27 mouse cellular contexts compared by ENCODE assay signal in the genomic region with DNA sequence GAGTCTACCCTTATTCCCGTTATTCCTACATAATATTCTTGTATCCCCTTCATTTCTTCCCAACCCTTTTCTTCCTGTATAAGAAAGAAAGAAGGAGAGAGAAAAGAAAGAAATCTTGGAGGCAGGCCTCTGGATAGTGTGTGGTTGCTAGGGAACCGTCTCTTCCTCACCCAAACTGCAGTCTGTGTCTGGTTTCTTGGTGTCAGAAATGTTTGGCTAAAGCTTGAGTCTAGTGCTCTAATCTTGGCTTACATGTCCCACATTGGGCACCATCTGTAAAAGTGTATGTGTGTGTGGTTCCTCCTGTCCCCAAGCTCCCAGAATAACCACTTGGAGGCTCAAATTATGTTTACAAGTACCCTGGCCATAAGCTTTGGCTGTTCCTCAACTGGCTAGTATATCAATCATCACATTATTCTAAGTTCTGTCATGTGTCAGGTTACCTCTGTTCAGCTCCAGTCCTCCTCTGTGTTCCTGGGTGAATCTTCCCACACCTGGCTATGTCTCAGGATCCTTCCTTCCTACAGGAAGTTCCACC. TPM values are rescaled to one million over a fixed set of nuclear protein-coding genes. Genes with fewer than 3 reads are reported as not detected.
DNase-seq lines count a peak whose midpoint lies in the region; ATAC-seq and TF ChIP-seq lines count a peak whose summit lies in the region.
"Had no signal": no experiment of that assay in that cellular context is flagged by ENCODE, and none has a peak within 500 bp of the region (broad histone marks: within the 10 kb centered on the region; RNA-seq: fewer than 3 reads in every experiment).

No protein-coding gene starts in this region.

- H3K9me3 ChIP-seq in forebrain, embryonic 16.5 days (ENCODE audit: control insufficient read depth, low read length) = no peaks in the 10 kb centered on the region
- no peaks in the 10 kb centered on the region for H3K9me3 ChIP-seq in midbrain, embryonic 11.5 days (ENCODE audit: control insufficient read depth, low read length)
- H3K9me3 ChIP-seq: embryonic facial prominence, embryonic 10.5 days; embryonic facial prominence, embryonic 15.5 days; intestine, embryonic 15.5 days; limb, embryonic 12.5 days; liver, embryonic 15.5 days had no signal

- peaks cover 7% of the 10 kb centered on the region; the same call in 1 of the 2 replicates for H3K4me1 ChIP-seq in forebrain, embryonic 16.5 days (replicated peaks; ENCODE audit: control insufficient read depth, insufficient read depth, low read length)
- no peaks in the 10 kb centered on the region for H3K4me1 ChIP-seq in midbrain, embryonic 11.5 days (ENCODE audit: control insufficient read depth, insufficient read depth, low read length)
- H3K4me1 ChIP-seq: embryonic facial prominence, embryonic 15.5 days; intestine, embryonic 15.5 days; liver, embryonic 15.5 days had no signal

- peak overlapping the region; percentile 44; the same call in 1 of the 2 replicates for H3K27ac ChIP-seq in left cerebral cortex, adult 2 months
- H3K27ac ChIP-seq in forebrain, embryonic 16.5 days (ENCODE audit: low read length) = peak overlapping the region; percentile 42; the same call in 1 of the 2 replicates
- no peak overlapping the region for H3K27ac ChIP-seq in midbrain, embryonic 11.5 days (ENCODE audit: low read depth, low read length)
- H3K27ac ChIP-seq: embryonic facial prominence, embryonic 15.5 days; heart, adult 2 months; hindbrain, embryonic 10.5 days; hindbrain, postnatal 0 days; intestine, embryonic 15.5 days; limb, embryonic 12.5 days; liver, embryonic 15.5 days had no signal

- 72% methylated on average over 2 of the region's 2 CpGs for WGBS in forebrain, embryonic 16.5 days
- WGBS in midbrain, embryonic 11.5 days = 90% methylated on average over 2 of the region's 2 CpGs

- no peaks in the 10 kb centered on the region for H3K27me3 ChIP-seq in forebrain, embryonic 16.5 days (replicated peaks; ENCODE audit: control insufficient read depth, insufficient read depth, low read length)
- H3K27me3 ChIP-seq in midbrain, embryonic 11.5 days (ENCODE audit: control insufficient read depth, insufficient read depth, low read length) = no peaks in the 10 kb centered on the region
- H3K27me3 ChIP-seq: embryonic facial prominence, embryonic 15.5 days; intestine, embryonic 15.5 days; limb, embryonic 12.5 days; liver, embryonic 15.5 days had no signal

- TF ChIP-seq CTCF in left cerebral cortex, adult 2 months (IDR thresholded peaks at IDR 0.05) = no peak
- no peak for TF ChIP-seq CTCF in brain, embryonic 14.5 days (IDR thresholded peaks at IDR 0.05; ENCODE audit: borderline replicate concordance, extremely low read depth, insufficient read depth, insufficient read length)

- TF ChIP-seq POLR2A in brain, embryonic 14.5 days (IDR thresholded peaks at IDR 0.05; ENCODE audit: borderline replicate concordance, extremely low read depth, insufficient read depth, insufficient read length, poor library complexity, severe bottlenecking) = no peak

- no peaks in the 10 kb centered on the region for H3K36me3 ChIP-seq in forebrain, embryonic 16.5 days (ENCODE audit: control insufficient read depth, insufficient read depth)
- no peaks in the 10 kb centered on the region for H3K36me3 ChIP-seq in midbrain, embryonic 11.5 days (ENCODE audit: control insufficient read depth, insufficient read depth, low read length)

- H3K4me3 ChIP-seq in left cerebral cortex, adult 2 months = no peak overlapping the region
- H3K4me3 ChIP-seq in forebrain, embryonic 16.5 days (replicated peaks; ENCODE audit: low read length) = no peak overlapping the region
- H3K4me3 ChIP-seq in midbrain, embryonic 11.5 days (ENCODE audit: low read depth, low read length) = no peak overlapping the region
- H3K4me3 ChIP-seq: embryonic facial prominence, embryonic 10.5 days; embryonic facial prominence, embryonic 15.5 days; heart, adult 2 months; hindbrain, embryonic 10.5 days; intestine, embryonic 15.5 days; limb, embryonic 12.5 days; liver, embryonic 15.5 days had no signal

- H3K9ac ChIP-seq in forebrain, embryonic 16.5 days (replicated peaks; ENCODE audit: low read depth, low read length) = no peak overlapping the region
- no peak overlapping the region for H3K9ac ChIP-seq in midbrain, embryonic 11.5 days (ENCODE audit: low read length)
- H3K9ac ChIP-seq: embryonic facial prominence, embryonic 15.5 days; intestine, embryonic 15.5 days; limb, embryonic 12.5 days; liver, embryonic 15.5 days; lung, embryonic 14.5 days had no signal

- H3K4me2 ChIP-seq in forebrain, embryonic 16.5 days (ENCODE audit: low read length) = no peak overlapping the region
- H3K4me2 ChIP-seq in midbrain, embryonic 11.5 days = no peak overlapping the region
- H3K4me2 ChIP-seq: embryonic facial prominence, embryonic 15.5 days; intestine, embryonic 15.5 days; limb, embryonic 12.5 days; liver, embryonic 15.5 days; lung, embryonic 14.5 days had no signal

- DNase-seq in frontal cortex, adult 2 months (ENCODE audit: extremely low spot score in 1 of 2, low spot score in 1 of 2) = peak; percentile 34 to 50
- no peak for DNase-seq in frontal cortex, postnatal 10 days (ENCODE audit: low spot score in 2 of 2)
- DNase-seq in left cerebral cortex, adult 2 months (ENCODE audit: extremely low spot score in 1 of 2, low spot score in 2 of 2) = no peak
- no peak for DNase-seq in left cerebral cortex, postnatal 36 days (ENCODE audit: low spot score in 2 of 2)
- DNase-seq in brain, embryonic 14.5 days (ENCODE audit: low read depth) = peak; percentile 32
- no peak for DNase-seq in heart, adult 9 months (ENCODE audit: low spot score in 2 of 2)
- no peak for DNase-seq in midbrain, embryonic 11.5 days (ENCODE audit: low spot score, missing footprints)
- DNase-seq: adrenal gland, postnatal 25 days; B cell, adult 2 months; cerebellum, adult 2 months; cerebellum, postnatal 14 days; gastrocnemius, postnatal 36 days; heart, adult 2 months; heart, postnatal 14 days; kidney, adult 2 months; kidney, postnatal 36 days; lung, embryonic 14.5 days; lung, postnatal 14 days; thymus, postnatal 14 days had no signal

- intact Hi-C loops in left cerebral cortex, adult 2 months (cut with DNase I) = no loop called here
- intact Hi-C loops in left cerebral cortex, postnatal 36 days (cut with DNase I) = no loop called here

- peak; percentile 64 for ATAC-seq in forebrain, embryonic 16.5 days
- ATAC-seq in midbrain, embryonic 11.5 days (ENCODE audit: low FRiP score) = no peak

RNA-seq across cellular contexts. Expression of a gene that starts 39.3 kb away (rescaled TPM):
- 66.5 and 69.9 TPM in 2 replicates for polyA plus RNA-seq in frontal cortex, adult 2 months (2012; rRNA removed)
- total RNA-seq in left cerebral cortex, adult 2 months (2021) = 100 to 1,000 TPM; 142 to 152 TPM
- total RNA-seq in left cerebral cortex, postnatal 36 days (2021) = 100 to 1,000 TPM; 130 to 160 TPM
- polyA plus RNA-seq in brain, embryonic 14.5 days (2012; rRNA removed) = 58.0 and 77.6 TPM in 2 replicates
- 35.4 and 43.6 TPM in 2 replicates for polyA plus RNA-seq in forebrain, embryonic 16.5 days (2015; fragmentation: Nextera tagmentation; extraction: Ambion mirVana)
- 21.7 and 22.4 TPM in 2 replicates for polyA plus RNA-seq in midbrain, embryonic 11.5 days (2014; fragmentation: Nextera tagmentation; extraction: Ambion mirVana)

Comparison
In these comparisons a context has a peak if more than half of its experiments do, and no peak if none do; other contexts are left out.
1. DNase-seq: peak in frontal cortex, adult 2 months (2 of 2) and brain, embryonic 14.5 days (single experiment); none in frontal cortex, postnatal 10 days (0 of 2), left cerebral cortex, adult 2 months (0 of 2), left cerebral cortex, postnatal 36 days (0 of 2), heart, adult 9 months (0 of 2) and midbrain, embryonic 11.5 days (single experiment).